ENCODE assay signal across 11 mouse cellular contexts in genomic region chr9:122241812-122242400, GRCm38 (mm10). TPM values are rescaled to one million over a fixed set of nuclear protein-coding genes. Genes with fewer than 3 reads are reported as not detected.
A peak's percentile ranks its signal among the peaks of the same experiment; 100 is the strongest.
DNase-seq lines count a peak whose midpoint lies in the region; ATAC-seq and TF ChIP-seq lines count a peak whose summit lies in the region.
"Had no signal": no experiment of that assay in that cellular context is flagged by ENCODE, and none has a peak within 500 bp of the region (broad histone marks: within the 10 kb centered on the region; RNA-seq: fewer than 3 reads in every experiment).

No protein-coding gene starts in this region.

- H3K27me3 ChIP-seq in spleen, adult 2 months (ENCODE audit: control insufficient read depth, insufficient read depth, low read length) = no peaks in the 10 kb centered on the region
- H3K27me3 ChIP-seq in embryonic facial prominence, embryonic 10.5 days (replicated peaks; ENCODE audit: low read depth, poor library complexity, severe bottlenecking) = no peaks in the 10 kb centered on the region; the same call in 1 of the 2 replicates
- H3K27me3 ChIP-seq: liver, embryonic 13.5 days had no signal

- H3K9me3 ChIP-seq in embryonic facial prominence, embryonic 10.5 days = no peaks in the 10 kb centered on the region
- H3K9me3 ChIP-seq: liver, embryonic 13.5 days had no signal

- TF ChIP-seq POLR2A in spleen, adult 2 months (IDR thresholded peaks at IDR 0.05; ENCODE audit: low read depth, low read length) = no peak

- H3K36me3 ChIP-seq in spleen, adult 2 months (ENCODE audit: control insufficient read depth, insufficient read depth, low read length) = no peaks in the 10 kb centered on the region
- H3K36me3 ChIP-seq in embryonic facial prominence, embryonic 10.5 days (replicated peaks) = no peaks in the 10 kb centered on the region
- H3K36me3 ChIP-seq: liver, embryonic 13.5 days had no signal

- H3K4me1 ChIP-seq in spleen, adult 2 months (ENCODE audit: control insufficient read depth, insufficient read depth, insufficient read length) = peaks cover 17% of the 10 kb centered on the region; the same call in 1 of the 2 replicates
- peaks cover 34% of the 10 kb centered on the region for H3K4me1 ChIP-seq in embryonic facial prominence, embryonic 10.5 days
- H3K4me1 ChIP-seq: liver, embryonic 13.5 days had no signal

- TF ChIP-seq CTCF in spleen, adult 2 months (IDR thresholded peaks at IDR 0.05; ENCODE audit: extremely low read depth, insufficient read depth, insufficient read length, insufficient replicate concordance) = no peak

- no peak overlapping the region for H3K4me3 ChIP-seq in spleen, adult 2 months (ENCODE audit: extremely low read depth, insufficient read depth, insufficient read length)
- no peak overlapping the region for H3K4me3 ChIP-seq in embryonic facial prominence, embryonic 10.5 days
- H3K4me3 ChIP-seq: liver, embryonic 13.5 days had no signal

- ATAC-seq in neutrophil, adult 5-6 weeks (ENCODE audit: extremely low read depth, insufficient number of reproducible peaks, low FRiP score, poor library complexity, severe bottlenecking) = peak; percentile 62

- 0 out of 2 replicates have a peak overlapping the region, but pooled peaks have one; percentile 14 for H3K27ac ChIP-seq in spleen, adult 2 months (ENCODE audit: insufficient read depth, low read length)
- no peak overlapping the region for H3K27ac ChIP-seq in embryonic facial prominence, embryonic 10.5 days (replicated peaks)
- H3K27ac ChIP-seq: liver, embryonic 13.5 days had no signal

- DNase-seq in embryo, embryonic 11 days = peak; percentile 40
- DNase-seq in embryo, embryonic 10.5 days (ENCODE audit: low spot score) = no peak
- DNase-seq in spleen, adult 2 months (ENCODE audit: low read depth in 1 of 2, low spot score in 2 of 2) = peak; percentile 26 to 41
- no peak for DNase-seq in spleen, postnatal 14 days (ENCODE audit: low spot score in 2 of 2)
- peak; percentile 18 for DNase-seq in embryonic facial prominence, embryonic 10.5 days (ENCODE audit: low spot score)
- DNase-seq in frontal cortex, adult 2 months (ENCODE audit: extremely low spot score in 1 of 2, low spot score in 1 of 2) = no peak
- DNase-seq in right cerebral cortex, postnatal 10 days (ENCODE audit: low spot score in 2 of 2) = no peak
- DNase-seq: adrenal gland, adult 8-10 months; kidney, adult 11 months; liver, embryonic 13.5 days had no signal

- WGBS in spleen, adult 2 months = 31% methylated on average over 10 of the region's 10 CpGs
- 53% methylated on average over 10 of the region's 10 CpGs for WGBS in embryonic facial prominence, embryonic 10.5 days

RNA-seq across cellular contexts. Expression of gene Ano10, which starts 52.3 kb away (rescaled TPM):
- 20.7 and 20.8 TPM in 2 replicates for polyA plus RNA-seq in spleen, adult 2 months (2012; rRNA removed)
- 26.3 and 27.9 TPM in 2 replicates for polyA plus RNA-seq in embryonic facial prominence, embryonic 10.5 days (2016; fragmentation: Nextera tagmentation; extraction: Ambion mirVana)
- 21.6 and 24.4 TPM in 2 replicates for total RNA-seq in neutrophil, adult 5-6 weeks (2017)
- 31.0 and 31.5 TPM in 2 replicates for polyA plus RNA-seq in frontal cortex, adult 2 months (2012; rRNA removed)

Comparison
In these comparisons a context has a peak if more than half of its experiments do, and no peak if none do; other contexts are left out.
1. DNase-seq: peak in embryo, embryonic 11 days (single experiment), spleen, adult 2 months (2 of 2) and embryonic facial prominence, embryonic 10.5 days (single experiment); none in embryo, embryonic 10.5 days (single experiment), spleen, postnatal 14 days (0 of 2), frontal cortex, adult 2 months (0 of 2) and right cerebral cortex, postnatal 10 days (0 of 2).